8 mouse cellular contexts compared by ENCODE assay signal in the genomic region with DNA sequence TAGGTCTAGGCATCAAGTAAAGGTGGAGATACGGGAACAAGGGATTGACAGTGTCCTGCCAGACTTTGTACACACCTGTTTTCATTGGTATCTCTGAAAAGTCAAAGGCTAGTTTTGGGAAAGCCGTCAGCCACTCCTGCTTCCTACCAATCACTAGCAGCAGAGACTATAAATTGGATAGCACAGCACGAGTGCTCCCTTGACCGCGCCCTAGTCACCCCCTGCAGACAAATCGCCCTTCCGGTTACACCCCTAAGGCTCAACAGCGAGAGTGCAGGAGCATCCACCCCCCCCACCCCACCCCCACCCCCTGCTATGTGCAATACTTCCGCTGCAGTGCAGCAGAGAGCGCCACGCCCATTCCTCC. TPM values are rescaled to one million over a fixed set of nuclear protein-coding genes. Genes with fewer than 3 reads are reported as not detected.
DNase-seq lines count a peak whose midpoint lies in the region; ATAC-seq and TF ChIP-seq lines count a peak whose summit lies in the region.

No protein-coding gene starts in this region.

- TF ChIP-seq POLR2A in CH12.LX (IDR thresholded peaks at IDR 0.05; ENCODE audit: low read depth, low read length), result peak; percentile 75

- peak overlapping the region; percentile 98 for H3K4me2 ChIP-seq in heart, embryonic 11.5 days
- peak overlapping the region; percentile 96 for H3K4me2 ChIP-seq in CH12.LX (ENCODE audit: insufficient read depth, low read depth, poor library complexity, severe bottlenecking)
- H3K4me2 ChIP-seq in forebrain, embryonic 15.5 days (replicated peaks), result peak overlapping the region; percentile 99
- H3K4me2 ChIP-seq in liver, embryonic 16.5 days (ENCODE audit: low read depth, low read length), result peak overlapping the region; percentile 99

- 0 out of 2 replicates have a peak, but pooled peaks cover 5% of the 10 kb centered on the region for H3K27me3 ChIP-seq in heart, embryonic 11.5 days (ENCODE audit: control insufficient read depth, insufficient read depth, low read length)
- peaks cover 10% of the 10 kb centered on the region for H3K27me3 ChIP-seq in CH12.LX (replicated peaks)
- H3K27me3 ChIP-seq in forebrain, embryonic 15.5 days, result 0 out of 2 replicates have a peak, but pooled peaks cover 4% of the 10 kb centered on the region
- no peaks in the 10 kb centered on the region for H3K27me3 ChIP-seq in liver, embryonic 16.5 days (ENCODE audit: control insufficient read depth, insufficient read depth, low read depth, low read length)

- ATAC-seq in heart, embryonic 11.5 days (replicated peaks; ENCODE audit: insufficient number of reproducible peaks, low FRiP score, low TSS enrichment), result no peak; the same call in 1 of the 2 replicates
- no peak for ATAC-seq in forebrain, embryonic 15.5 days (replicated peaks)
- ATAC-seq in liver, embryonic 16.5 days (ENCODE audit: low read depth), result no peak; the same call in 1 of the 2 replicates

- peak overlapping the region; percentile 60 for H3K9ac ChIP-seq in heart, embryonic 11.5 days (ENCODE audit: low read depth, low read length)
- peak overlapping the region; percentile 86 for H3K9ac ChIP-seq in CH12.LX (ENCODE audit: insufficient read depth, low read depth)
- H3K9ac ChIP-seq in forebrain, embryonic 15.5 days (replicated peaks), result peak overlapping the region; percentile 43
- peak overlapping the region; percentile 63 for H3K9ac ChIP-seq in liver, embryonic 16.5 days (ENCODE audit: low read depth, low read length)

- H3K36me3 ChIP-seq in heart, embryonic 11.5 days (ENCODE audit: control insufficient read depth, insufficient read depth, low read length), result no peaks in the 10 kb centered on the region
- H3K36me3 ChIP-seq in CH12.LX (replicated peaks in 1 of 2; ENCODE audit: control insufficient read depth in 1 of 2, insufficient read depth in 1 of 2, low read length in 1 of 2), result peaks cover 0 to 7% of the 10 kb centered on the region in 2 experiments
- H3K36me3 ChIP-seq in forebrain, embryonic 15.5 days, result no peaks in the 10 kb centered on the region
- no peaks in the 10 kb centered on the region for H3K36me3 ChIP-seq in liver, embryonic 16.5 days (ENCODE audit: control insufficient read depth, insufficient read depth)

- H3K79me2 ChIP-seq in CH12.LX (replicated peaks; ENCODE audit: control insufficient read depth, extremely low read depth, insufficient read depth, poor library complexity, severe bottlenecking), result no peaks in the 10 kb centered on the region

- TF ChIP-seq EP300 in CH12.LX (IDR thresholded peaks at IDR 0.05; ENCODE audit: low read length), result no peak

- H3K4me1 ChIP-seq in heart, embryonic 11.5 days (ENCODE audit: control insufficient read depth, insufficient read depth, low read length), result peaks cover 14% of the 10 kb centered on the region
- peaks cover 14 to 36% of the 10 kb centered on the region in 2 experiments for H3K4me1 ChIP-seq in CH12.LX (ENCODE audit: control insufficient read depth in 1 of 2, insufficient read depth in 2 of 2)
- H3K4me1 ChIP-seq in forebrain, embryonic 15.5 days, result peaks cover 19% of the 10 kb centered on the region
- peaks cover 53% of the 10 kb centered on the region for H3K4me1 ChIP-seq in liver, embryonic 16.5 days (ENCODE audit: control insufficient read depth, low read depth, low read length)

- DNase-seq in heart, postnatal 10 days, result no peak
- DNase-seq in CH12.LX (ENCODE audit: extremely low read depth), result no peak
- no peak for DNase-seq in urinary bladder, postnatal 14 days (ENCODE audit: low spot score)
- DNase-seq in cerebellum, postnatal 10 days, result no peak
- no peak for DNase-seq in gastrocnemius, postnatal 36 days

- no peak for TF ChIP-seq RAD21 in CH12.LX (IDR thresholded peaks at IDR 0.05; ENCODE audit: low read depth, low read length)

- no peaks in the 10 kb centered on the region for H3K9me3 ChIP-seq in heart, embryonic 11.5 days (replicated peaks; ENCODE audit: control insufficient read depth, low read length)
- H3K9me3 ChIP-seq in CH12.LX (replicated peaks; ENCODE audit: low read length), result no peaks in the 10 kb centered on the region
- H3K9me3 ChIP-seq in forebrain, embryonic 15.5 days, result no peaks in the 10 kb centered on the region
- no peaks in the 10 kb centered on the region for H3K9me3 ChIP-seq in liver, embryonic 16.5 days (replicated peaks; ENCODE audit: control insufficient read depth, low read length)

- in situ Hi-C loops in CH12.LX (cut with MboI; ENCODE audit: low pct_ligation_motif_present, low pct_unique_long_range_greater_than_20kb, low sequenced_read_pairs), result loop anchor here (5.0 kb wide), 1 partner anchor 55 kb away; no protein-coding TSS in a partner anchor

- dilution Hi-C loops in CH12.LX (cut with MboI; ENCODE audit: extremely low pct_ligation_motif_present, extremely low pct_unique_long_range_greater_than_20kb, low sequenced_read_pairs), result no loop called here

- H3K27ac ChIP-seq in heart, embryonic 11.5 days (ENCODE audit: low read depth, low read length), result peak overlapping the region; percentile 95
- peak overlapping the region; percentile 71 for H3K27ac ChIP-seq in CH12.LX (ENCODE audit: insufficient read depth, low read depth)
- H3K27ac ChIP-seq in forebrain, embryonic 15.5 days (replicated peaks), result peak overlapping the region; percentile 97
- H3K27ac ChIP-seq in liver, embryonic 16.5 days (ENCODE audit: low read length), result peak overlapping the region; percentile 100

- TF ChIP-seq CTCF in CH12.LX (conservative IDR thresholded peaks at IDR 0.05 in 1 of 2, IDR thresholded peaks at IDR 0.05 in 1 of 2; ENCODE audit: low read depth in 2 of 2, low read length in 2 of 2), result no peak

- intact Hi-C loops in heart, postnatal 10 days (cut with DNase I), result no loop called here
- intact Hi-C loops in gastrocnemius, postnatal 36 days (cut with DNase I), result loop anchor here (2.0 kb wide), 1 partner anchor 61 kb away; no protein-coding TSS in a partner anchor

- WGBS in heart, embryonic 11.5 days (ENCODE audit: insufficient replicate concordance), result 0% methylated on average over 11 of the region's 11 CpGs
- 0% methylated on average over 11 of the region's 11 CpGs for WGBS in forebrain, embryonic 15.5 days
- WGBS in liver, embryonic 16.5 days (ENCODE audit: insufficient replicate concordance), result under 1% methylated on average over 11 of the region's 11 CpGs

- peak overlapping the region; percentile 63 for H3K4me3 ChIP-seq in heart, embryonic 11.5 days (ENCODE audit: low read depth, low read length)
- peak overlapping the region; percentile 61 to 95 (median 73) for H3K4me3 ChIP-seq in CH12.LX (replicated peaks in 1 of 3; ENCODE audit: low read depth in 2 of 3, low read length in 2 of 3, poor library complexity in 1 of 3)
- H3K4me3 ChIP-seq in forebrain, embryonic 15.5 days, result peak overlapping the region; percentile 64
- peak overlapping the region; percentile 75 for H3K4me3 ChIP-seq in liver, embryonic 16.5 days (ENCODE audit: low read depth, low read length)

TF ChIP-seq in CH12.LX, 34 proteins besides CTCF, POLR2A, EP300 and RAD21 (continues in another document):
- TF ChIP-seq MXI1 (IDR thresholded peaks at IDR 0.05; ENCODE audit: low read depth, low read length) (no peak; the same call in 1 of the 2 replicates), JUN (IDR thresholded peaks at IDR 0.05; ENCODE audit: insufficient read depth, low read depth, low read length) (no peak), SIN3A (IDR thresholded peaks at IDR 0.05; ENCODE audit: low read length) (no peak), MAFK (IDR thresholded peaks at IDR 0.05; ENCODE audit: insufficient replicate concordance, low read length) (no peak), TCF12 (IDR thresholded peaks at IDR 0.05; ENCODE audit: low read depth, low read length) (no peak), ELF1 (IDR thresholded peaks at IDR 0.05; ENCODE audit: low read depth, low read length) (no peak)

RNA-seq across cellular contexts. Expression of gene Ssc4d, which starts 12.2 kb away (rescaled TPM):
- 0.93 and 2.3 TPM in 2 replicates for polyA plus RNA-seq in heart, embryonic 11.5 days (2014; fragmentation: Nextera tagmentation; extraction: Ambion mirVana)
- total RNA-seq in heart, postnatal 10 days (2021), result 1 to 10 TPM in 1 of 2 experiments, under 1 TPM in 1; 0.43 to 1.4 TPM
- total RNA-seq in CH12.LX (2012; rRNA removed), result 1.7 and 2.0 TPM in 2 replicates
- 1.8 and 2.9 TPM in 2 replicates for total RNA-seq in CH12.LX (2014; rRNA removed)
- polyA plus RNA-seq in CH12.LX (2012; ENCODE audit: insufficient read length, low read depth), result 1.8 and 1.9 TPM in 2 replicates
- polyA plus RNA-seq in forebrain, embryonic 15.5 days (2015; fragmentation: Nextera tagmentation; extraction: Ambion mirVana), result 0.87 and 1.2 TPM in 2 replicates
- polyA plus RNA-seq in liver, embryonic 16.5 days (2015; fragmentation: Nextera tagmentation; extraction: Ambion mirVana), result 1.5 and 1.7 TPM in 2 replicates
- 1 to 10 TPM in 1 of 2 experiments, under 1 TPM in 1; 0.57 to 1.1 TPM for total RNA-seq in gastrocnemius, postnatal 36 days (2021)

RNA-seq across cellular contexts. Expression of gene Zp3, which starts 17.8 kb away (rescaled TPM):
- 0.16 TPM in 1 of 2 replicates, not detected in the other for polyA plus RNA-seq in heart, embryonic 11.5 days (2014; fragmentation: Nextera tagmentation; extraction: Ambion mirVana)
- not detected for total RNA-seq in heart, postnatal 10 days (2021)
- total RNA-seq in CH12.LX (2012; rRNA removed) (0.13 TPM in 1 of 2 replicates, not detected in the other), CH12.LX (2014; rRNA removed) (not detected in 2 replicates)
- not detected in 2 replicates for polyA plus RNA-seq in CH12.LX (2012; ENCODE audit: insufficient read length, low read depth)
- not detected in 2 replicates for polyA plus RNA-seq in forebrain, embryonic 15.5 days (2015; fragmentation: Nextera tagmentation; extraction: Ambion mirVana)
- 0.06 TPM in 1 of 2 replicates, not detected in the other for polyA plus RNA-seq in liver, embryonic 16.5 days (2015; fragmentation: Nextera tagmentation; extraction: Ambion mirVana)
- total RNA-seq in gastrocnemius, postnatal 36 days (2021), result not detected

RNA-seq across cellular contexts. Expression of gene Ywhag, which starts 27.7 kb away (rescaled TPM):
- polyA plus RNA-seq in heart, embryonic 11.5 days (2014; fragmentation: Nextera tagmentation; extraction: Ambion mirVana), result 103 and 108 TPM in 2 replicates
- total RNA-seq in heart, postnatal 10 days (2021), result 100 to 1,000 TPM; 321 to 334 TPM
- total RNA-seq in CH12.LX (2012; rRNA removed) (77.3 and 89.2 TPM in 2 replicates), CH12.LX (2014; rRNA removed) (46.4 and 55.3 TPM in 2 replicates)
- polyA plus RNA-seq in CH12.LX (2012; ENCODE audit: insufficient read length, low read depth), result 233 and 239 TPM in 2 replicates
- polyA plus RNA-seq in forebrain, embryonic 15.5 days (2015; fragmentation: Nextera tagmentation; extraction: Ambion mirVana), result 664 and 720 TPM in 2 replicates
- 59.2 and 60.1 TPM in 2 replicates for polyA plus RNA-seq in liver, embryonic 16.5 days (2015; fragmentation: Nextera tagmentation; extraction: Ambion mirVana)
- 100 to 1,000 TPM; 297 to 301 TPM for total RNA-seq in gastrocnemius, postnatal 36 days (2021)

RNA-seq across cellular contexts. Expression of gene Dtx2, which starts 32.5 kb away (rescaled TPM):
- 24.7 and 27.2 TPM in 2 replicates for polyA plus RNA-seq in heart, embryonic 11.5 days (2014; fragmentation: Nextera tagmentation; extraction: Ambion mirVana)
- total RNA-seq in heart, postnatal 10 days (2021), result 10 to 100 TPM in 1 of 2 experiments, 1 to 10 TPM in 1; 9.5 to 10.7 TPM
- total RNA-seq in CH12.LX (2012; rRNA removed) (20.4 and 22.0 TPM in 2 replicates), CH12.LX (2014; rRNA removed) (14.0 and 16.0 TPM in 2 replicates)
- 35.1 and 43.7 TPM in 2 replicates for polyA plus RNA-seq in CH12.LX (2012; ENCODE audit: insufficient read length, low read depth)
- 26.6 and 27.6 TPM in 2 replicates for polyA plus RNA-seq in forebrain, embryonic 15.5 days (2015; fragmentation: Nextera tagmentation; extraction: Ambion mirVana)
- polyA plus RNA-seq in liver, embryonic 16.5 days (2015; fragmentation: Nextera tagmentation; extraction: Ambion mirVana), result 6.0 and 6.5 TPM in 2 replicates
- total RNA-seq in gastrocnemius, postnatal 36 days (2021), result 1 to 10 TPM; 6.0 to 6.4 TPM
